Mouse (Mus musculus): ENCODE data around the gene Dgkb.

The Dgkb gene

DNA sequence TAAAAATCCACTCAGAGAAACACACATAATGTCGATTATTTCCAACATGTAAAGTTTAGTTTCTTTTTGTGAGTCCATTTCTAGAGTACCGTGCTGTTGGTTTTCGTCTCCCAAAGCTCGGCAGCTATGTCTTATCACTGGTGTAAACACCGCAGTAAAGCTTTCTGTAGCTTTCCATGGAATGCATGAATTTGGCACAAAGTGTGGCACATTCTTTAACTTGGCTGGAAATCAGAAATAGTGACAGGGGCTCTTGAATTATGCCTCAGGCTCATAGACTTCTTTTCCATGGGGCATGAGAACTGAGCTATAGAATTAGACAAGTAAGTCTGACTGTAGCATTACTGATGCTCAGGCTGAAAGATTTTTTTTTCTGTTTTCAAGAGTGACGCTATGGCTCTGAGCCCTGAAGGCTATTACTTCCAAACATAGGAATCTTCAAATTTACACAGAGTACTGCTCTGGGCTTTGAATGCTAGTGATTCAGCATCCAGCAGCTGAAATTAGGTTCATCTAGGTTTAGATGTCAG lies 179.0 kb downstream of the Dgkb start:
- DNase-seq (ENCODE audit: low spot score): no peak

DNA sequence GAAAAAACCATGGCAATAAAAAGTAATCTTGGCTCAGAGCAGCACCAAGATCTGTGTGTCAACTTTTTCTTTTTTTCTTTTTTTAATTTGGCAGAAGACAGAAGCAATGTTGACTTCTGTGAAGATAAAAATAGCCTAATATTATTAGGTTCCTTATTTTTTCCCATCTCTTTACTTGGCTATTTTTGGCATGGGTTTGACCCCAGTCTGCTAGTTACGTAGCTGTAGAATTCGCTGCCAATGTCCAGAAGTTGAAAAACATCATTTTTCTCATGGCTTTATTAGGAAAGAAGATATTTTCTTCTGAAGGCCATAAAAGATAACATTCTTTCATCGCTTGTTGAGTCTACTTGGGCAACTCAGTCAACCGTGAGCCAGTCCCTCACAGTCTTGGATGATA lies 200.1 kb downstream of the Dgkb start:
- no peak for DNase-seq (ENCODE audit: low spot score)

DNA sequence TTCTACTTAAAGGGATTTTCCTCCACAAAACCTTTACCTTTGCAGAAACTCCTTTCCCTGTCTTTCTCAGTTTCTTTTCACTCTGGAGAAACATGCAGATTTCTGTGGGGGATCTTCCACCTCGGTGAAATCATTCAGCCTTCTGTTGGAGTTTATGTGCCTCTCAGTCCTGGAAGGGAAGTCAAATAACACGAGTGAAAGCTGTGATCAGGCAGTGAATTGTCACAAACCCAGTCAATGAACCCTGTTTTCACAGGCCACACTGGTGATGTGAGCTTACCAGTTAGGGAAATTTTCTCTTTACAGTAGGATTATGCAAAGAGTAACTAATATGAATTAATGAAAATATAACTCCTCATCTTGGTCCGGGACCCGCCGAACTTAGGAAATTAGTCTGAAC lies 229.7 kb downstream of the Dgkb start:
- no peak for DNase-seq (ENCODE audit: low spot score)

DNA sequence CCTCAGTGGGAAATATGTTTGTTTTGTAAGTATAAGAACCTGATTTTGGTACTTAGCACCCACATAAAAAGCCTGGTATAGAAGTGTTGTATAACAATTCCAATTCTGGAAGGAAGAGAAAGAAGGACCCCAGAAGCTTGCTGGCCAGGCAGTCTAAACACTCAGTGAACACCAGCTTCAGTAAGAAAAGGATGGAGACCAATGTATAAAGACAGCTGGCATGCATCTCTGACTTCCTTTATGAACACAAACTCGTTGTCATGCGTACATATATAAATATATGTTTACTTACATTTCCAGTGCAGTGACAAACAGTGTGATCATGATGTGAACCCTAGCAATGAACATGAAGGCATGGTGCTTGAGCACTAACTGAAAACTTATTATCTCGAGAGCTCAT lies 270.7 kb downstream of the Dgkb start:
- no peak for DNase-seq (ENCODE audit: low spot score)

DNA sequence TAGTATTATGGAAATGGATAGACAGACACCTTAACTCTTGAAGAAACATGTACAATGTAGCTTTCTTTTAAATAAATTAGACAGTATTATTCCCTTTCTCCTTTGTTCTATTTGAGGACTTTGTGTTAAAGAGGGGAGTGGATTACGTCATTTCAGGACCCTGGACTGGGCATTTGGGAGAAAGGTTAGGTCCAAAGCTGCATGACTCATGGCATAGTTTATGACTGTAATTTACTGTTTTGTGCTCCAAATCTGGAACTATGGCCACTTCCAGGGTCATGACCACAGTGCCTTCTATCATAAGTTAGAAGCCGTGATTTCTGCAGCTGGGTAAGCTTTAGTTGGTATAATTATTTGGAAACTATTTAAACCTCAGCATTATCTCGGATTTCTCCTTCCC lies 294.4 kb downstream of the Dgkb start:
- no peak for DNase-seq (ENCODE audit: low spot score)

DNA sequence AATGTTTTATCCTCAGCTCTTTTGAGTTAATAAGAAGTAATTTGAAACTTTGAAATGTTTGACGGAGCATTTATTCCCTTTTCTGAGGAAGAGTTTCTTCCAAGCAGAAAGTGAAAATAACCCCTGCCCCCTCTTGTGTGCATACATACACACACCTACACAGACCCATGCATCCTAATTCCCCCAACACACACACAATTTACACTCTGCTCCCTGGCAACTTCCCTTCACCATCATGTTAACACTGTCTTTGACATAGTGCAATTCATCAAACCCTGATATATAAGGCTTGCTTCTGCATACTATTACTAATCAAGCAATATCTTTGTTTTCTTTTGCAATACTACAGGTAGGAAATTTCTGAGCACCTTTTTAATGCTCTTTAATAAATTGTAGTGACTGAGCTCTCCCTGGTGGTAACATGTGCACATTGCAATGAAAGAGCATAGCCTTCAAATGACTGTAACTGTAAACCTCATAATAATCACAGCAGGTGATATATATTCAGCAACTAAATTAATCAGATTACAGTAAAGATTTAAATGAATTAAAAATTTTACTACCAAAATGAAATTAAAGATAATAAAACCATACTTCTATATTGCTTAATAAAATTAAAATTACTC lies 297.6 kb downstream of the Dgkb start:
- DNase-seq (ENCODE audit: low spot score): no peak

DNA sequence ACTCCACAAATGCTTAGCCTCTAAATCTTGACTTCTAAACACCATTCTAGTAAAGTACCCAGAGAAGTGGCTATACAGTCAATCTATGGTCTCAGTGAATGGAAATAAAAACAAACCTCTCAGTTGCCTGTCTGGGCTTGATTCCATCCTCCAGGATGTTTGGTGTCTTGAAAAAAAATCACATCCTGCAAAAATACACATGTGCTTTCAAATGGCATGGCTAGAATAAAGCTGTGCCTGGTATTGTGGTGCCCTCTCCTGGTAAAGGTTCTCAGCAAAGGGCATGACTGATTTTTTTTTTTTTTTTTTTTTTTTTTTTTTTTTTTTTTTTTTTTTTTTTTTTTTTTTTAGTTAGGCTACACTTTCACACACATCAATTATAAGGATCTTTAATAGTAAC lies 306.0 kb downstream of the Dgkb start:
- DNase-seq (ENCODE audit: low spot score): peak; percentile 17

DNA sequence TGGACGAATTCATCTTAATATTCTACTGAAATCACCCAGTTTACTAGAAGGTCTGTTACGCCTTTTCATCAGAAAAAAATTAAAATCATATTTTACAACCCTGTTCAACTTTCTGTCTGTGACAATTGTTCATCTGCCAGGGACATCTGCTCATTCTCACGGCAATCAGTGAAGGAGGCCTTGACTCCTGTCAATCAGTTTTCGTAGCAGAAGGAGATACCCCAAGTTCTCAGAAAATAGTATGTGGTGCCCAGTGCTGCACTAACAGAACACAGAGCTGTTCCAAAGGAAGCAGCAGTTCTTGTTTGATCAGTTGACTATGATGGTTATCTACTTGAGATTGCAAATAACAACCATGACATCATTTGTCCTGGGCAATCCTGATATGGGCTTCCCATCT lies 307.8 kb downstream of the Dgkb start:
- no peak for DNase-seq (ENCODE audit: low spot score)

DNA sequence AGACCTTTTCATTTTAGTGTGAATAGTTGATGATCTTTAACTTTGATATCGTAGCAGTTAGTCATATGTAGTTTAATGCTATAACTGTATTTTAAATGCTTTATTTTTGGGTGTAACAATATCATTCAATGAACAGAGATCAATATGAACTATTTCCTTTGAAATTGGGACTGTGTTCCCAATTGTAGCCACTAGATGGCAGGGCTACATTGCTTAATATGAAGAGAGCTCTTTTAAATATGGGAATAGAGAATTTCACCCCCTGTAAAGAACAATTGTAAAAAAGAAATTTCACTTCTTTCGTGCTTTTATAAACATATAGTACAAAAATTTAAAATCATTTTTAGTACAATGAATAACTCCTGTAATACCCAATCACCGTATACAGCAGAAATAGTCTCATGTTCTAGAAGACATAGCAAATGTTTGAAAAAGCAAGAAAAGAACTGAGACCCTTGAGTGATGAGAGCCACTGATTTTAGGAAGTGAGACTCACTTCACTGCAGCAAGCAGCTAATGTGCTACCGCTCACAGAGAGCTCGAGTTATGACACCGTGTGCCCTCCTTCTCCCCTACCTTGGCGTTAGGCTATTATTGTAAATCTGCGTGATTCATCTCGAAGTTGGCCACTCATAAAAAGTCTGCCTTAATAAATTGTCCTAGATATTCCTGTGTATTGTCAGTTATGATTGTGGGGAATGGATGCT lies 312.8 kb downstream of the Dgkb start:
- DNase-seq (ENCODE audit: low spot score): peak; percentile 43

DNA sequence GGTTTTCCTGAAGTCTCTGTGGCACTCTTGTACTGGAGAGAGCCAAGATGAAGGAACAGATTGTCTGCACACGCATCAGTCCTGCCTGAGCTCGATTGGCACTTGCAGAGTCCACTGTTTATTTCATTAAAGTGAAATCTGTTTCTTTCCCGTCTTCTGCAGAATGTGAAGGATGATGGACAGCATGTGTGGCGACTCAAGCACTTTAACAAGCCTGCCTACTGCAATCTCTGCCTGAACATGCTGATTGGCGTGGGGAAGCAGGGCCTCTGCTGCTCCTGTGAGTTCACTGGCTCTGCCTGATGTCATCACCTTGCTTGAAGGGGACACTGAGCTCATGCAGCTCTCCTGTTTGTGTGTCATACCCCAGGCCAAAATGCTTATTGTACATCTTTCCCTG lies 318.9 kb downstream of the Dgkb start:
- DNase-seq (ENCODE audit: low spot score): no peak

DNA sequence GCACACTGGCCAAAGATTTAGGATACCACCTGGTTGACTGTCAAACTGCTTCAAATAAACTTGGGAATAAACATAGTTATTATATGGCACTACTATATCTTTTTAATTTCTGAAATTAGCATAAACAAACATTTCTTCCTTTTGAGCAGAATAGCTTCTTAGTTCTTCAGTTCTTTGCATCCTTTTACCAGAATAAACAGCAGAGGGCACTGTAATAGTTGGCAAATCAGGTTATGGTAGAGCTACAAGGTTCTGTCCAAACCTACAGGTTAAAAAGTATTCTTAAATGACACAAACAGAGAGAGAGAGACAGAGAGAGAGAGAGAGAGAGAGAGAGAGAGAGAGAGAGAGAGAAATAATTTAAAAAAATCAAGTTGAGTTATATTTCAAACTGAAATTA lies 322.5 kb downstream of the Dgkb start:
- peak; percentile 30 for DNase-seq (ENCODE audit: low spot score)

DNA sequence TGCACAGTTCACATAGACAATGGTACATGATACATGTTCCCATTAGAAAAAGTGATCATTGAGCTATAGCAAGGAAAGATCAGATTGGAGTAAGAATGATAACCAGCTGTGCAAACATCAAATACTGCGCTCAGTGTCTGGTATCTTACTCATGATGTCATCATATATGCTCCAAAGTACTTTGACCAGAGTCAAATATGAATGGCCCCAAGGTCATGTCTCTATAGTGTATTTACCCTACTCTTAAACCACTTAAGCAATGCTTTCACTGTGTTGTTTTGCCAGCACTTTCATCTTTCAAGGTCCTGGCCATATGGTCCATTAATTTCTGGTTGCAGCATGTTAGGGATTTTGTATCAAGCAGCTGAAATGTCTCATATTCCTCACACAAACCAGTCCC lies 415.1 kb downstream of the Dgkb start:
- no peak for DNase-seq (ENCODE audit: low spot score)

DNA sequence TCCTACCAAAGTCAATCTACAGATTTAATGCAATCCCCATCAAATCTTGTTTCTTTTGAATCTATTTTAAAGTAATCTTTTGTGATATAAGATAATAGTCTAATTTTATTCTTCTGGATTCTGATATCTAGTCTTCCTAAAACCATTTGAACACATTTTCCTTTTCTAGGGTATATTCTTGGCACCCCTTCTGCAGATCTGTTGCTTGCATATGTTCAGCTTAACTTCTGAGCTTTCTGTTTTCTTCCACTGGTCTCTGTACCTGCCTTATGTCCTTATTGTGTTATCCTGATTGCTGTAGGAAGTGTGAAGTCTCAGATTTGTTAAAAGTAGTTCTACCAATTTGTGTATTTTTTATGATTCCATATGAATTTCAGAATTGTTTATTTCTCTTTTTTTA lies 451.3 kb downstream of the Dgkb start:
- no peak for DNase-seq (ENCODE audit: low spot score)

DNA sequence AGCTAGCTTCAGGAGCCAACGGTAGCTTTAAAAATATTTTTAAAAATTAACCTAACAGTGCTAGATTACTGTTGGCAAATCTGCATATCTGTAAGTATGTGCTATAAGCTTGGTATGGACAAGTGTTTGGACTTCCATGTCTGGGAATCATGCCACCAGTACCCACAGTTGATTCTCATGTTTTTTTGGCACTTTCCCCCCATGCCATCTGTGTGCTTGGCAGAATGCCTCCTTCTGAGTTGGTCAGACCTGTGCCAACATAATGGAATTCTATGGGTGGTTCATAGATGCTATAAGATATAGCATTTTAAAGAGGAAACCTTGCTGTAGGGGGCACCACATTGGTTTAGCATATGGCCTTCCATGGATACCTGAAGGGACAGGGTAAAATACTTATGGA lies 484.0 kb downstream of the Dgkb start:
- DNase-seq (ENCODE audit: low spot score): no peak

DNA sequence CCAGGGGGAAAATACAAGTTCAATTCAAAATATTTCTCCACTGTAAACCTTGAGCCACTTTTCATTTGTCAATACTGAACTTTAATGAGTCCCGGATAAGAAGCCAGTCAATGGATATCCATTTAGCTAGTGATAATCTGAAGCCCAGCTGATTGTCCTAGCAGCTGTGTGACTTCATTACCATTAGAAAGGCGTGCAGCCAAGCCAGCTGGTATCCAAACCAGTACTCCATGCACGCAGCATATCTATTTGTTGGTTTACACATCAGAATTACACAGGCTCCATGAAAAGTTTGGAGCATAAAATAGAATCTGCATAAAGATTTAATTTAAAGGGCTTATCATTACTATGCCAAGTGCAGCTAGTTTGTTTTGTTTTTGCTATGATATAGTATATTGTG lies 486.3 kb downstream of the Dgkb start:
- no peak for DNase-seq (ENCODE audit: low spot score)

DNA sequence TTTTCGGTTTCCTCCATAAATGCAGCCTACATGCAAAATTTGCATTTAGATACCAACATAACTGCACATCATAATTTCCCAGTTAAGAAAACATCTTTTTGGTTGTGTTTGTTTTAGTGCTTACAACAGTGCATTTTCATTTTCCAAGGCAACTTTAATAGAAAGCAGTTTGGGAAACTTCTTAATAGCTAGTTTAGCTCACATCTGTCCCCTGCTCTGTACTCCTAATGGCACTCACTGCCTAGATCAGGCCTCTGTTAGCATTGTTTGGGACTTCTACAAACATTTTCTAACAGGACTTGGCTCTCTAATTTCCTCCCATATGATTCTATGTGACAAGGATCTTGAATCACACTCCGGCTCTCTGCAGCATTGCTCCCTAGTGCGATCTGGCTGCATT lies 486.7 kb downstream of the Dgkb start:
- no peak for DNase-seq (ENCODE audit: low spot score)

DNA sequence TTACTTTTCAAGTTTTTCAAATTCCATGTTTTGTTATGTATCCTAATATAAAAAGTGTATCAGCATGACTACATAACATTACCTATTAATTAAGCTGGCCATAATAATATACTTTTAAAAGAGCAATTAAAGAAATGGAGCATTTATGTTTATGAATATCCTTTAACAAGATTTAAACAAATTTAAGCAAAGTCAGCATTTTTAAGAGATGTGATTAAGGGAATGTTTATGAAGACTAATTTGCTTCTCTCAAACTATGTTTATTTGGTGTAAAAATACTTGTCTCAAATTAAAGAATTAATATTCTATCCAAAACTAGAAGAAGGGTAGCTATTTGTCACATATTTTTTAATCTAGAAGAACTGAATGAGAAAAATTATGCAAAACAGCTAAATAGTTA lies 492.4 kb downstream of the Dgkb start:
- DNase-seq (ENCODE audit: low spot score): no peak

DNA sequence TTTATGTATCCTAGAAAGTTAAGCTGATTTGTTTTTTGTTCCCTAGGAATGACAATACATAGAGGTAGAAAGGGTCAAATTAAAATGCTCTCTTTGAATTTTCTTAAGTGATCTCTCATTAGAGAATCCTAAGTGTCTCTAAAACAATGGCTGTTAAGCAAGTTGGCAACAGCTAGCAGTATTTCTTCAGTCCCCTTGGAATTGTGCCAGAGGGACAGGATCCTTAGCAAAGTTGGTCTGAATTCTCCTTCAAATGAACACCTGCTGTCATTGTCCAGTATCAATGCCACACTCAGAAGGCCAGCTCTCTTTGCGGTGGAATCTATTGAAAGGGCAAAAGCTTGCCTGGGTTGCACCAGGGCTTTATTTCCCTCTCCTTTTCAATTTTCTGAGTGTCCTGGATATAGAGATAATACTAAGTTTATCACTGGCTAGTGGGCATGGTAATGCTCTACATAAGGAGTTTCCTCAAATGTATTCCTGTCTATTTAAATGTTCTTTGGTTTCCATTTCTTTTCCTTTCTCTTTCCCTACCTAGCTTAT lies 510.3 kb downstream of the Dgkb start:
- no peak for DNase-seq (ENCODE audit: low spot score)

DNA sequence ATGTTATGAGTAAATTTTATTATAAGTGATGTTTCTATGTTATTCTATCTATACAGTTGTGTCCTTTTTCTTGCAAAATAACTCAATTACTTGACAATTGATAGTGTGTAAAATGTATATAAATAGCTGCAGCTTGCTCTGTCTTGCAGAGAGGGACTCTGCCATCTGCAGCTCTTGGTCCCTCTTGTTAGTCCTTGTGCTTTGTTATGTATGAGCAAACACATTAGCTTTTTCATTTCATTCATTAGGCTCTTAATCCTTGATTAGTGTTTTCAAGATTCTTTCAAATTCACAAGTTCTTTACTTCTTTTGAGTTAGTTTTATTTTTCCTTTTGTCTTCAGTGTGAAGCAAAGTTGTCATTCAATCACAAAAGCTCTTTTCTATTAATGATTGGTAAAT lies 511.3 kb downstream of the Dgkb start:
- no peak for DNase-seq (ENCODE audit: low spot score)

DNA sequence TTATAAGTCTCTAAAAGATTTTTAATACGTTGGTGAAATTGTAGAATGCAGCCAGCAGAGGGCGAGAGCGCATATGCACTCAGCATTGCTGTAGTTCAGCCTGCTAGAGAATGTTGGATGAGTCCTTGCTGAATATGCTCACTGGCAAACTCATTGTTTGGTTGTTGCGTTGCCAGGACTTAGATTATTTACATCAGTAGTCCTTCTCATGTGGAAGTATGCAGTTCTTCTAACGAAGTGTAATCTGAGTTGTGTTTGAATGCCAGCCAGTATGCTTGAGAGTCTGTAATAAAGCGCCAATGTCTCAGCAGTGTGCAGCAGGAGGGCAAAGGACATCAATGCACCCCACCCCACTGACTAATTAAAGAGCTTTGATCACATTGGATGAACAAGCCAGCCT lies 525.1 kb downstream of the Dgkb start:
- peak; percentile 70 for DNase-seq (ENCODE audit: low spot score)

DNA sequence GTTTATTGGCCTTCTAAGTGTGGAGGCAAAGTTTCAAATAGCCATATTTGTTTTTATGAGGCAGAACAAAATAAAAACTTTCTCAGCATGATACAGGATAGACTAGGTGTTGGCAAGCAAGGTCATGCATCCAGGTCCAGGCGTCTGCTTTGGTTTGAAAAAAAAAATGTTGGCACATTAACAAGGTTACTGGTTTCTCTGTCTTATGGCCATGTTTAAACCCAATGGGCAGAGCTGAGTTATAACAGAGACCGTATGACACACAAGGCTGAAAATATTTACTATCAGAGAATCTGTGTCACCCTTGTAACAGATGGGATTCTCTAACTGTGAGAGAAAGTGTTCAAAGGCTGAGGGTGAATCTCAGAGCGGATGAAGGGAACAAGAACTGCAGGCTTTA lies 535.0 kb downstream of the Dgkb start:
- no peak for DNase-seq (ENCODE audit: low spot score)

DNA sequence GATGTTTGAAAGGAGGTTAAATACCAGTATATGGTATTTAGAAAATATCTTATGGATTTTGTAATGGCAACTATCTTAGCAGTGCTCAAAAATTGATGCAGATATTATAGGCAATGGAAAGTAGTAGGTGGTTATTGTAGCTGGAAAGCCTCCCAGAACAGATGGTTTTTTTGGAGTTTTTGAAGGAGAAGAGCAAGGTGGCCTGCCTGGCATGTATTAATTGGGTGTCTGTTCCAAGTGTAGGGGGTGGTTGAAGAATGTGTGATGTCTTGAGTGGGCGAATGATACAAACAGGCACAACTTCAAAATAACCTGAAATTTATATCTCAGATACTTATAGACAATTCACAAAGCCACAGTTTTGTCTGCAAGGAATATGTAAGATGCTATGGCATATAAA lies 538.9 kb downstream of the Dgkb start:
- no peak for DNase-seq (ENCODE audit: low spot score)

DNA sequence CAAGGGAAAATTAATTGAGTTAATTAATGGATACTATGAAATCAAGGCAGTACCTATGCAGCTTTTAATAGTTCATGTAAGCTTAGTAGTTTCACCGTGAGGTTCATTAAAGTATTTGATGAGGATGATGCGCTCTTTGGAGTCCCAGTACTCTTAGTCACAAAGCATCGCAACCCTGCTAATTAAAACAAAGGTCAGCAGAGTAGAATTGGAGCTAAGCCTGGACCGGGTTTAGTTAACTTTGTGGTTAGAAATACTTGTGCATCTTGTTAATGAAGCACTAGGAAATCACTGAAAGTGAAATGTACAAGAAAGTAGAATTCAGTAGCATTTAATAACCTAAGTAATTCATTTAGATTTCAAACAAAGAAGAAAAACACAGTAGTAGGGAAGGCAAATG lies 544.0 kb downstream of the Dgkb start:
- DNase-seq (ENCODE audit: low spot score): no peak

DNA sequence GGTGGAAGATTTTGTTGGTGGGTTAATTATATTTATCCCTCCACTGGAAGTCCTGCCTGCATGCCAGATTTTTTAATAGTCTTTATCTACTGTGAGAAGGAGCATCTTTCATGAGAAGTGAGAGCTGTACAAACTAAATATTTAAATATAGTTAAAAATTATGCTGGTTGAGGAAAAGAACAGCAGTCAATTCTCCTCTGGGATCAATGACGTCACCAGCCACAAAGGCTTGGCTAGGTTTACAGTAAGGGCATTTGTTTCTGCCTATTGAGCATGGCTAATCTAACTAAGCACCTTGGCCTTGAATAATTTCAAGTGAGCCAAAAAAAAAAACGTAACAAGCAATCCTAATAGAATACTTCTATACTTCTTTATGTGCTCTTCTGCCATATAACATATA lies 554.1 kb downstream of the Dgkb start:
- DNase-seq (ENCODE audit: low spot score): no peak
